Mouse (Mus musculus) C2C12 (cell line): ENCODE measurements around the gene Foxp2.

ENCODE experiments used
- CEBPB ChIP-seq: IDR thresholded peaks from one replicate; pipeline ENCODE4 v1.6.1; 2011; ENCODE audit warnings: low read depth, mild to moderate bottlenecking, control low read depth, moderate library complexity
- CTCF ChIP-seq: IDR thresholded peaks from one replicate; pipeline ENCODE4 v1.5.1; 2011; ENCODE audit not compliant: control insufficient read depth, insufficient read depth, insufficient read length

DNA sequence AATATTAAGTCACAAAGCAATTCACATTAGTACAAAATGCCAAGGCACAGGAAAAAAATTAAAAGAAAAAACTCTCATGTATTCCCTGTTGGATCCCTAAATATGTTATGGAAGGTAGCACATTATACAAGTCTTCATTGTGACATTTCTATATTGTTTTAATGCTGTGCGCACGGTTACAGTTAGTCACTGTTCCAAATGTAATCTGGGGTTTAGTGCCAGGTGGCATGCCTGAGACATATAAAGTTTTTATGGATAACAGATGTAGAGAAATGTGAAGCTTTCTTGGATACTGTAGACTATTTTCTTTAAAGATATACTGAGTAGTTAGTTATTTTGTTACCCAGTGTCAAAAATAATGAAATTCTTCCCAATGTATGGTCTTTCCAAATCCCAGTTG, 229.0 kb downstream of the Foxp2 start:
- TF ChIP-seq CTCF (no peak), CEBPB (no peak)
